Mouse (Mus musculus): ENCODE measurements at regions not wholly inside any gene's neighbourhood (a gene's known extent, or its start where the extent isn't known, plus 50 kb on each side); places are given as distances from the start of the nearest gene placed in this dataset.

GRCm38 (mm10) chr5:126186111-126186510, 654.5 kb downstream of the Tmem132b start:
- TF ChIP-seq CTCF (conservative IDR thresholded peaks at IDR 0.05 in 1 of 2, IDR thresholded peaks at IDR 0.05 in 1 of 2; ENCODE audit: low read depth in 2 of 2, low read length in 2 of 2) (no peak), NELFE (IDR thresholded peaks at IDR 0.05; ENCODE audit: low read depth, low read length) (no peak), KAT2A (IDR thresholded peaks at IDR 0.05; ENCODE audit: insufficient replicate concordance, low read length) (no peak), POLR2A (IDR thresholded peaks at IDR 0.05; ENCODE audit: low read depth, low read length) (no peak), ZC3H11A (IDR thresholded peaks at IDR 0.05; ENCODE audit: low read depth, low read length) (no peak), RCOR1 (conservative IDR thresholded peaks at IDR 0.05; ENCODE audit: low read depth, low read length) (no peak), BHLHE40 (IDR thresholded peaks at IDR 0.05; ENCODE audit: low read depth, low read length) (no peak), POLR2AphosphoS2 (IDR thresholded peaks at IDR 0.05; ENCODE audit: low read depth, low read length) (no peak), HCFC1 (IDR thresholded peaks at IDR 0.05; ENCODE audit: low read depth, low read length) (no peak), USF2 (conservative IDR thresholded peaks at IDR 0.05; ENCODE audit: low read depth, low read length) (no peak), ZKSCAN1 (IDR thresholded peaks at IDR 0.05; ENCODE audit: borderline replicate concordance, low read depth, low read length) (no peak), MXI1 (IDR thresholded peaks at IDR 0.05; ENCODE audit: low read depth, low read length) (no peak), ZNF384 (IDR thresholded peaks at IDR 0.05; ENCODE audit: low read depth, low read length) (no peak), MYC (IDR thresholded peaks at IDR 0.05; ENCODE audit: low read depth, low read length) (no peak)

Measured in CH12.LX (cell line).